Mouse (Mus musculus) adrenal gland (tissue): Measurements from ENCODE around the gene Tmbim6.
"Not testable (repeated sequence)": the region's sequence is repeated elsewhere in the genome, so short reads cannot be mapped to it uniquely, and the experiment has no call there.

ENCODE experiments used
- intact Hi-C: fragments of 180-260 bp; cut with DNase I; formaldehyde crosslinking; loops from one replicate; pipeline ENCODE4 v1.15.1; 2025

Gene Tmbim6

DNA sequence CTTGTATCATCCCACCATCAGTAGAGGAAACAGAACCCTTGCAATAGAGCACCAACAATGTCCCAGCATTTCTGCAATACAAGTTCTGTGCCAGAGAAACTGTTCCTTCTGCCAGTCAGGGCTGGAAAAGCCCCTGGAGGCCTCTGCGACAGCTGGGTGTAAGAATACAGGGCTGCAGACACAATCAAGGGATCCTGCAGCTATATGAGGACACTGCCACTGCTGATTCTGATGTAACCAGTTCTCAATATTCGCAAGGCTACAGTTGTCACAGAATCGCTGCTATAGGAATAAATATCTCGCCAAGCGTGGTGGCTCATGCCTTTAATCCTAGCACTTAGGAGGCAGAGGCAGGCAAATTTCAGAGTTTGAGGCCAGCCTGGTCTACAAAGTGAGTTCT is 16.4 kb upstream of the Tmbim6 start:
- intact Hi-C loops: no loop called here

DNA sequence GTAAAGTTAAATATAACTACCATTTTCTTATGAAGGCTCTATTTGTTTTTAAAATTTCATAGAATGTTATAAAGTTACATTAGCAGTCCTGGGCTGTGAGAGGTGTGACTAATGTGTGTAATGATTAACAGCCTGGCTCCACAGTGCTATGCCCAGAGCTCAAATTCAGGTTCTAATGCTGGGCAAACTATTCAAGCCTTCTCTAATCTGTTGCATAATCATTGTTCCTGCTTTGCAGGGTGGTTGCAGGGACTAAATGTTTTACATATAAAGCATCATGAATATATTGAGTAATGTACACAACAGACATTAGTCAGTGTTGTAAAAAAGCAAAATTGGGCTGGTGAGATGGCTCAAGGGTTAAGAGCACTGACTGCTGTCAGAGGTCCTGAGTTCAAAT is 9.8 kb upstream of the Tmbim6 start:
- intact Hi-C loops: no loop called here

GRCm38 (mm10) chr15:99384071-99384470 is 8.6 kb upstream of the Tmbim6 start:
- intact Hi-C loops: no loop called here

- intact Hi-C loops: not testable (repeated sequence)
Observed at GRCm38 (mm10) chr15:99386110-99386509, 6.6 kb upstream of the Tmbim6 start.

DNA sequence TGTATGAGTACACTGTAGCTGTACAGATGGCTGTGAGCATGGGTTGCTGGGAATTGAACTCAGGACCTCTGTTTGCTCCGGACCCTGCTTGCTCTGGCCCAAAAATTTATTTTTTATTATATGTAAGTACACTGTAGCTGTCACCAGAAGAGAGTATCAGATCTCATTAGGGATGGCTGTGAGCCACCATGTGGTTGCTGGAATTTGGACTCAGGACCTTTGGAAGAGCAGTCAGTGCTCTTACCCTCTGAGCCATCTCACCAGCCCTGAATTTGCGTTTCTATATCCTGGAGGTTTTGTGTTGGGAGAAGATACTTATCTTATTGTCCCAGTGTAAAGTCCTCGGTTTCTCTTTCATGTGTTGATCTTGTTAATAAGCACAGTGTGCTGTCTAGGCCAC is 5.9 kb upstream of the Tmbim6 start:
- intact Hi-C loops: no loop called here

DNA sequence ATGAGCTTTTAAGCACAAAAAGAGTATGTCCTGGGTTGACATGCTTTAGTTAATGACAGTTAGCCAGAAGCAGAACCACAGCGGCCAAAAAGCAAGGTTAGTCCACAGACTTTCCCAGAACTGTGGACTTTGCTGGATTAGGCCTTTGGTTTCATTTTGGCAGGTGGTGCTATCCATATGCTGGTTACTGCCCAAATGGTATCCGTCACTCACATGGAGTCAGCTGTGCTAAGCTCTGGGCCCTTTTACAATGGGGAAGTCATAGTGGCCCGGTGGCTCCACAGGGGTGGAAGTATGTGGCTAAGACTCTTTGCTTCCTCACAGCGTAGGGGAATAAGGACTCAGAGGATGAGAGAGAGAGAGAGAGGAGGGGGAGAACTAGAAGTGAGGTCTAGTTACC is 4.7 kb upstream of the Tmbim6 start:
- intact Hi-C loops: no loop called here

- intact Hi-C loops: no loop called here
Observed at GRCm38 (mm10) chr15:99390472-99391401, 1.9 kb upstream of the Tmbim6 start.

DNA sequence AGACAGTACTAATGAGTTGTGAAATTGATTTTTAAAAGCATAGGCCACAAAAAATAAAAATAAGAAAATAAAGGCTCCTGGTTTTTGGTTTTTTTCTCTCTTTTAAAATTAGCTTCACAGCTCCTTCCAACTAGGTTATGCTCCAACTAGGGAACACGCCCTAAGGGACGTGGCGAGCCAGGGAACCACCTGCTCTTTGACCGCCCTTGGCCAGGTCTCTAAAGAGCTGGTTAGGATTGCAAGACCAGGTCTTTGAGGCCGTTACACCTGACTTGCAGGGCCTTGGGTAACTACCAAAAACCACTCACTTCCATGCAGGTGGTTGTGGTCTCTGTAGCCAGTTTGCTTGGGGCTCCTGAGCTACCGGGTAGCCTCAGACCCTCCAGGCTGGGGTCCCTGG is 707 bp upstream of the Tmbim6 start:
- intact Hi-C loops: no loop called here

GRCm38 (mm10) chr15:99393386-99394252 is 937 bp downstream of the Tmbim6 start:
- intact Hi-C loops: no loop called here

- intact Hi-C loops: no loop called here
Observed at GRCm38 (mm10) chr15:99396462-99396861, 3.8 kb downstream of the Tmbim6 start.

DNA sequence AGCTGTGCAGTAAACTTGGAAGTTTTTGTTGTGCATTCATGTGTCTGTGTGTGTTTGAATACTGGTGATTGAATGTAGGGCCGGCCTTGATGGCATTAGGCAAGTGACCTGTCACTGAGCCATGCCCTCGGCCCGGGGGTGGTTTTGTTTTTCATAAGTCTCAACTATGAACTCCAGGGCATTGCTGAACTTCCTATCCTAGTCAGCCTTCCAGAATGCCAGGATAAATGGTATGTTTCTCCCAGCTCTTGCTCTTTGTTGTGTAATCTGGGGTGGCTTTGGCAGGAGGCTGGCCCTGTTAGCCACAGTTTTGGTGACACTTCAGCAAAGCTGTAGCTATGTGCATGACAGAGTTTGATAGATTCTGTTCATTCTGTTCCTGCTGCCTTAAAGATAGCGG is 4.2 kb downstream of the Tmbim6 start:
- intact Hi-C loops: no loop called here

GRCm38 (mm10) chr15:99397622-99398021 is 4.9 kb downstream of the Tmbim6 start:
- intact Hi-C loops: no loop called here

DNA sequence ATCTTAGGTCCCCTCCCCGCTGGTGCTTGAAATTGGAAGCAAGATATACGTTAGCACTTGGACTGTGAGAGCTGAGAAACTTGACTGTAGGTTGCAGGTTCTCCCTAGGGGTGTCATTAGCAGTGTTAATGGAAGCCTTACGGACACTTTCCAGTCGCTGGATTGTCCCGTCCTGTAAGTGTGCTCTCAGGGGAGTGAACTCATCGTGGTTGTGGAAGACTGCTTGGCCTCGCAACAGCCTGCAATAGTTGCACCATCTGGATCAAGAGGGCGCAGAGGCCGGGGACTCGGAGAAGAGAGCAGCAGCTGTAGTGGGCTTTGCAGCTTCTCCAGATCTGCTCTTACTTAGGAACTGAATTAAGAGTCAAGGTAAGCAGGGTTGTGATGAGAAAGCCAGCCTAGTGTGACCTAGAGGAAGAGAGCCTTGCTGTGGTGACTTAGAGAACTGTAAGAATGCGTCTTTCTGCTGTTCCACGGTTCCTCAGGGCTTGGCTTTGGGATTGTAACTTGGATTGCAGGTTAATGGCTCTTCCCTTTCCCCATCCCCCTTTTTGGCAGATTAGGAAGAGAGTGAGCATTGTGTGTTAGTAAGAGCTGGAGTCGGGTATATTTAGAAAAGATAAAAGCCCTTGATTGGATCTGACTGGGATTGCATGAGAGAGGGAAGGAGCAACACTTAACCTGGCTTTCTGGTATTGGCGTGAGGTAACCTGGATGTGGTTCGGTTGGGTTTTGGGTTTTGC is 7.0 kb downstream of the Tmbim6 start:
- intact Hi-C loops: no loop called here

DNA sequence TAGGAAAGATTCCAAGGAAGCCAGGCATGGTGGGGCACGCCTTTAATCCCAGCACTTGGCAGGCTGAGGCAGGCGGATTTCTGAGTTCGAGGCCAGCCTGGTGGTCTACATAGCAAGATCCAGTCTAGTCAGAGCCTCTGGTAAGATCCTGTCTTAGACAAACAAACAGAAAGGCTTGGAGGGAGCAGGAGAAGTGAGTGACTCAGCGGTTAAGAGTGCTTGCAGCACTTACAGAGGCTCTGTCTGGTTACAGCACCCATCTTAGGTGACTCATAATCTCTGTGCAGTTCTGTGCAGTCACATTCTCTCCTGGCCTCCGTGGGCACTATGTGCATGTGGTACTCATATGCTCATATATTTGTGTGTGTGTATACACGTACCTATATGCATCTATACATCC is 7.9 kb downstream of the Tmbim6 start:
- intact Hi-C loops: no loop called here

DNA sequence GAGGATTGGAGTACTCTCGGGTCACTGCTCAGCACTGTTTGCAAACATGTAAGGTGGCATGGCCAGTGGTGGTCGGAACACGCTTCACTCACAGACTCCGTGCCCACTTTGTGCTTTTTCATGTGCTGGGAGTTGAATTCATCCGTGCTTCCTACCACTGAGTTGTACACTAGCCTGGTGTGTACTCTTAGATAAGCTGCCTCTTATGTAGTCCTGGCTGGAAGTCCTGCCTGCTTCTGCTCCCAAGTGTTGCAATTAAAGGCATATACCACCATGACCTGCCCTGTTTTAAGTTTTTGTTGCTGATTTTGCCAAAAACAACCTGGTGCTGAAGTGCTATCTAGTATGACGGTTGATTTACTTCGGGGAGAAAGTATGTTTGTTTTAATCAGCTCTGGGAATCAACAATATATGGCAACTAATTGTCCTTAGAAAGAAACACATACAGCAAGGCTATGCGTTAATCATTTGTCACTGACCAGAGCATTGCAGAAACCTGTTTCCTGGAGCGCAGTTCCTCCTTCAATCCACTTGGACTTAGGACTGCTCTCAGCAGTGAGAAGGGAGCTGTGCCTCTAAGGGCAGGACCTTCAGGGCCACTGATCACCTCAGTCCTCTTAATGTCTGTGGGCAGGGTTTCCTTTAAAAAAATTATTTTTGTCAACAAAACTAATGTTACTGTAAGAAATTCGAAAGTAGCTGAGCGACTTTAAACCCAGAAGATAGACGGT is 10.6 kb downstream of the Tmbim6 start:
- intact Hi-C loops: no loop called here

GRCm38 (mm10) chr15:99405150-99405549 is 12.5 kb downstream of the Tmbim6 start:
- intact Hi-C loops: no loop called here

- intact Hi-C loops: no loop called here
Observed at GRCm38 (mm10) chr15:99406986-99407570, 14.4 kb downstream of the Tmbim6 start.

- intact Hi-C loops: no loop called here
Observed at GRCm38 (mm10) chr15:99408845-99409244, 16.2 kb downstream of the Tmbim6 start.

GRCm38 (mm10) chr15:99411747-99412146 is 19.1 kb downstream of the Tmbim6 start:
- intact Hi-C loops: no loop called here

DNA sequence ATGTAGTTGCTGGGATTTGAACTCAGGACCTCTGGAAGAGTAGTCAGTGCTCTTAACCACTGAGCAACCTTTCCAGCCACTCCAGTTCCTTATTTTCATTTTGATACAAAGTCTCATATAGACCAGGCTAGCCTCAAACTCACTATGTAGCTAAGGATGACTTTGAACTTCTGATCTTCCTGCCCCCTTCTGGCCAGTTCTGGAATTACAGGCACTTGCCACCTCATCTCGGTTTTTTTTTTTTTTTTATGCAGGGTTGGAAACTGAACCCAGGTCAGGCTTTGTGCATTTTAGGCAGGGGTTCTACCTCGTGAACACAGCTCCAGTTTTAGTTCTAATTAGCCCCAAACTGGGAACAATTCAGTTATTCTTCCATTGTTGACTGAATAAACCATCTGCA is 23.1 kb downstream of the Tmbim6 start:
- intact Hi-C loops: loop anchor here (1.0 kb wide), 1 partner anchor 56 kb away; no protein-coding TSS in a partner anchor
